In genomic region chr9:51146496-51146895, GRCm38 (mm10) we compare ENCODE assay signal across 24 mouse cellular contexts. TPM values are rescaled to one million over a fixed set of nuclear protein-coding genes. Genes with fewer than 3 reads are reported as not detected.
DNase-seq lines count a peak whose midpoint lies in the region; ATAC-seq and TF ChIP-seq lines count a peak whose summit lies in the region.
"Had no signal": no experiment of that assay in that cellular context is flagged by ENCODE, and none has a peak within 500 bp of the region (broad histone marks: within the 10 kb centered on the region; RNA-seq: fewer than 3 reads in every experiment).

No protein-coding gene starts in this region.

- peak; percentile 45 to 55 for DNase-seq in cerebellum, postnatal 10 days
- DNase-seq in cerebellum, adult 8-10 months, result no peak
- peak; percentile 62 for DNase-seq in hindbrain, postnatal 0 days (ENCODE audit: low spot score)
- DNase-seq in midbrain, embryonic 14.5 days, result peak; percentile 59
- no peak for DNase-seq in midbrain, embryonic 11.5 days (ENCODE audit: low spot score, missing footprints)
- peak; percentile 21 for DNase-seq in kidney, postnatal 14 days
- DNase-seq in spleen, postnatal 10 days (ENCODE audit: low spot score in 2 of 2), result no peak
- DNase-seq: adrenal gland, adult 2 months; cerebellum, postnatal 36 days; heart, adult 2 months; right cerebral cortex, postnatal 14 days; thymus, postnatal 36 days had no signal

- ATAC-seq in hindbrain, postnatal 0 days, result no peak
- ATAC-seq in hindbrain, embryonic 16.5 days, result no peak
- no peak for ATAC-seq in midbrain, embryonic 14.5 days (ENCODE audit: low FRiP score, low TSS enrichment)
- no peak for ATAC-seq in midbrain, embryonic 11.5 days (ENCODE audit: low FRiP score)
- ATAC-seq: midbrain, embryonic 13.5 days had no signal

- peaks cover 4% of the 10 kb centered on the region; the same call in 1 of the 2 replicates for H3K4me1 ChIP-seq in hindbrain, postnatal 0 days (ENCODE audit: insufficient read depth, low read length)
- H3K4me1 ChIP-seq in hindbrain, embryonic 16.5 days (ENCODE audit: control insufficient read depth, insufficient read depth, low read depth, low read length), result no peaks in the 10 kb centered on the region; the same call in 1 of the 2 replicates
- no peaks in the 10 kb centered on the region for H3K4me1 ChIP-seq in midbrain, embryonic 14.5 days (ENCODE audit: control insufficient read depth, insufficient read depth, low read length)
- no peaks in the 10 kb centered on the region for H3K4me1 ChIP-seq in midbrain, embryonic 11.5 days (ENCODE audit: control insufficient read depth, insufficient read depth, low read length)
- H3K4me1 ChIP-seq: forebrain, embryonic 12.5 days had no signal

- H3K4me3 ChIP-seq in hindbrain, postnatal 0 days (ENCODE audit: low read length), result no peak overlapping the region
- H3K4me3 ChIP-seq in hindbrain, embryonic 16.5 days (ENCODE audit: low read length), result no peak overlapping the region
- H3K4me3 ChIP-seq in midbrain, embryonic 14.5 days (replicated peaks; ENCODE audit: low read depth, low read length), result no peak overlapping the region
- no peak overlapping the region for H3K4me3 ChIP-seq in midbrain, embryonic 11.5 days (ENCODE audit: low read depth, low read length)
- H3K4me3 ChIP-seq: embryonic facial prominence, embryonic 12.5 days; forebrain, embryonic 12.5 days; heart, adult 2 months; limb, embryonic 12.5 days; midbrain, embryonic 13.5 days had no signal

- no peaks in the 10 kb centered on the region for H3K36me3 ChIP-seq in hindbrain, postnatal 0 days (ENCODE audit: insufficient read depth, low read length)
- H3K36me3 ChIP-seq in hindbrain, embryonic 16.5 days (ENCODE audit: control insufficient read depth, insufficient read depth, low read length), result no peaks in the 10 kb centered on the region
- no peaks in the 10 kb centered on the region for H3K36me3 ChIP-seq in midbrain, embryonic 14.5 days (ENCODE audit: control insufficient read depth, insufficient read depth, low read length)
- no peaks in the 10 kb centered on the region for H3K36me3 ChIP-seq in midbrain, embryonic 11.5 days (ENCODE audit: control insufficient read depth, insufficient read depth, low read length)
- H3K36me3 ChIP-seq: embryonic facial prominence, embryonic 12.5 days; forebrain, embryonic 12.5 days; limb, embryonic 12.5 days; midbrain, embryonic 13.5 days had no signal

- H3K27me3 ChIP-seq in hindbrain, postnatal 0 days (ENCODE audit: insufficient read depth, low read length), result no peaks in the 10 kb centered on the region
- H3K27me3 ChIP-seq in hindbrain, embryonic 16.5 days (replicated peaks; ENCODE audit: control insufficient read depth, insufficient read depth, low read length), result no peaks in the 10 kb centered on the region
- H3K27me3 ChIP-seq in midbrain, embryonic 14.5 days (ENCODE audit: control insufficient read depth, insufficient read depth, low read length), result no peaks in the 10 kb centered on the region
- H3K27me3 ChIP-seq in midbrain, embryonic 11.5 days (ENCODE audit: control insufficient read depth, insufficient read depth, low read length), result no peaks in the 10 kb centered on the region
- H3K27me3 ChIP-seq: midbrain, embryonic 13.5 days had no signal

- no peak overlapping the region for H3K27ac ChIP-seq in hindbrain, postnatal 0 days
- no peak overlapping the region for H3K27ac ChIP-seq in hindbrain, embryonic 16.5 days (ENCODE audit: low read depth, low read length)
- H3K27ac ChIP-seq in midbrain, embryonic 14.5 days (replicated peaks; ENCODE audit: low read depth, low read length), result no peak overlapping the region
- H3K27ac ChIP-seq in midbrain, embryonic 11.5 days (ENCODE audit: low read depth, low read length), result no peak overlapping the region
- H3K27ac ChIP-seq: embryonic facial prominence, embryonic 12.5 days; forebrain, embryonic 12.5 days; heart, adult 2 months; macrophage; midbrain, embryonic 13.5 days had no signal

- no peaks in the 10 kb centered on the region for H3K9me3 ChIP-seq in hindbrain, postnatal 0 days (ENCODE audit: low read length)
- no peaks in the 10 kb centered on the region for H3K9me3 ChIP-seq in hindbrain, embryonic 16.5 days (ENCODE audit: control insufficient read depth, low read length)
- H3K9me3 ChIP-seq in midbrain, embryonic 14.5 days (ENCODE audit: control insufficient read depth, low read length), result no peaks in the 10 kb centered on the region
- no peaks in the 10 kb centered on the region for H3K9me3 ChIP-seq in midbrain, embryonic 11.5 days (ENCODE audit: control insufficient read depth, low read length)
- H3K9me3 ChIP-seq: embryonic facial prominence, embryonic 12.5 days; forebrain, embryonic 12.5 days; limb, embryonic 12.5 days; midbrain, embryonic 13.5 days had no signal

- no peak overlapping the region for H3K4me2 ChIP-seq in hindbrain, postnatal 0 days (ENCODE audit: low read depth, low read length)
- no peak overlapping the region for H3K4me2 ChIP-seq in hindbrain, embryonic 16.5 days (ENCODE audit: low read length)
- H3K4me2 ChIP-seq in midbrain, embryonic 14.5 days (ENCODE audit: low read length), result no peak overlapping the region
- H3K4me2 ChIP-seq in midbrain, embryonic 11.5 days, result no peak overlapping the region
- H3K4me2 ChIP-seq: embryonic facial prominence, embryonic 12.5 days; forebrain, embryonic 12.5 days; limb, embryonic 12.5 days; midbrain, embryonic 13.5 days had no signal

- 52% methylated on average over 4 of the region's 4 CpGs for WGBS in hindbrain, postnatal 0 days
- WGBS in hindbrain, embryonic 16.5 days, result 67% methylated on average over 4 of the region's 4 CpGs
- WGBS in midbrain, embryonic 14.5 days, result 81% methylated on average over 4 of the region's 4 CpGs
- 91% methylated on average over 4 of the region's 4 CpGs for WGBS in midbrain, embryonic 11.5 days

- TF ChIP-seq CTCF in hindbrain, postnatal 0 days (IDR thresholded peaks at IDR 0.05; ENCODE audit: low read depth), result no peak

- no peak overlapping the region for H3K9ac ChIP-seq in hindbrain, postnatal 0 days (replicated peaks; ENCODE audit: low read length)
- H3K9ac ChIP-seq in hindbrain, embryonic 16.5 days (ENCODE audit: low read depth, low read length), result no peak overlapping the region
- no peak overlapping the region for H3K9ac ChIP-seq in midbrain, embryonic 14.5 days (replicated peaks; ENCODE audit: low read length)
- H3K9ac ChIP-seq in midbrain, embryonic 11.5 days (ENCODE audit: low read length), result no peak overlapping the region
- H3K9ac ChIP-seq: embryonic facial prominence, embryonic 12.5 days; forebrain, embryonic 12.5 days; limb, embryonic 12.5 days; midbrain, embryonic 13.5 days had no signal

RNA-seq across cellular contexts. Expression of gene Gm32742, which starts 18.8 kb away (rescaled TPM):
- not detected in 2 replicates for total RNA-seq in hindbrain, postnatal 0 days (2014; rRNA removed)
- 0.04 TPM in 1 of 2 replicates, not detected in the other for polyA plus RNA-seq in hindbrain, postnatal 0 days (2015; fragmentation: Nextera tagmentation; extraction: Ambion mirVana)
- 0.02 and 0.03 TPM in 2 replicates for polyA plus RNA-seq in hindbrain, embryonic 16.5 days (2015; fragmentation: Nextera tagmentation; extraction: Ambion mirVana)
- polyA plus RNA-seq in midbrain, embryonic 14.5 days (2014; fragmentation: Nextera tagmentation; extraction: Ambion mirVana), result 0.03 TPM in 1 of 2 replicates, not detected in the other
- not detected in 2 replicates for polyA plus RNA-seq in midbrain, embryonic 11.5 days (2014; fragmentation: Nextera tagmentation; extraction: Ambion mirVana)
- total RNA-seq: adrenal gland, adult 2 months; gastrocnemius, adult 8-10 months; heart, adult 2 months; layer of hippocampus, adult 18-20 months; left cerebral cortex, adult 18-20 months had no signal
- polyA plus RNA-seq: adrenal gland, adult 2 months; heart, postnatal 0 days; liver, embryonic 16.5 days; macrophage; midbrain, embryonic 13.5 days; neural tube, embryonic 11.5 days had no signal

RNA-seq across cellular contexts. Expression of gene 4833427G06Rik, which starts 44.6 kb away (rescaled TPM):
- 2.0 TPM in 1 of 2 replicates, not detected in the other for total RNA-seq in hindbrain, postnatal 0 days (2014; rRNA removed)
- polyA plus RNA-seq in hindbrain, postnatal 0 days (2015; fragmentation: Nextera tagmentation; extraction: Ambion mirVana), result 1.0 and 2.3 TPM in 2 replicates
- 1.0 and 1.9 TPM in 2 replicates for polyA plus RNA-seq in hindbrain, embryonic 16.5 days (2015; fragmentation: Nextera tagmentation; extraction: Ambion mirVana)
- 0.31 TPM in 1 of 2 replicates, not detected in the other for polyA plus RNA-seq in midbrain, embryonic 14.5 days (2014; fragmentation: Nextera tagmentation; extraction: Ambion mirVana)
- not detected in 2 replicates for polyA plus RNA-seq in midbrain, embryonic 11.5 days (2014; fragmentation: Nextera tagmentation; extraction: Ambion mirVana)
- total RNA-seq: adrenal gland, adult 2 months; gastrocnemius, adult 8-10 months; heart, adult 2 months; left cerebral cortex, adult 18-20 months had no signal
- polyA plus RNA-seq: adrenal gland, adult 2 months; heart, postnatal 0 days; limb, embryonic 12.5 days; liver, embryonic 16.5 days; macrophage; neural tube, embryonic 11.5 days had no signal

Comparison
In these comparisons a context has a peak if more than half of its experiments do, and no peak if none do; other contexts are left out.
1. DNase-seq: peak in cerebellum, postnatal 10 days (2 of 2), hindbrain, postnatal 0 days (single experiment), midbrain, embryonic 14.5 days (single experiment) and kidney, postnatal 14 days (single experiment); none in cerebellum, adult 8-10 months (single experiment), midbrain, embryonic 11.5 days (single experiment) and spleen, postnatal 10 days (0 of 2).